Mouse (Mus musculus) spleen, adult 2 months (tissue): ENCODE measurements around the gene Gm5935. TPM values are rescaled to one million over a fixed set of nuclear protein-coding genes. Genes with fewer than 3 reads are reported as not detected.
"Not testable (repeated sequence)": the region's sequence is repeated elsewhere in the genome, so short reads cannot be mapped to it uniquely, and the experiment has no call there.

Experiments used
- DNase-seq, 2 experiments: peaks; one replicate each; pipeline versions ENCODE4 v3.0.0 to v3.0.0-alpha.2; 2012 to 2021; ENCODE audit warnings: low spot score in 2 of 2, low read depth in 1 of 2
- H3K27ac ChIP-seq: fragments of 200-500 bp; 2 replicates; pipeline ENCODE4 v1.5.1; 2012; ENCODE audit warnings: low read length, inconsistent platforms; ENCODE audit not compliant: insufficient read depth
- H3K27me3 ChIP-seq: fragments of 200-500 bp; 2 replicates; pipeline ENCODE4 v1.6.1; 2012; ENCODE audit warnings: mild to moderate bottlenecking, moderate library complexity, low read length, inconsistent platforms; ENCODE audit not compliant: control insufficient read depth, insufficient read depth
- H3K36me3 ChIP-seq: fragments of 200-500 bp; 2 replicates; pipeline ENCODE4 v1.6.1; 2012; ENCODE audit warnings: mild to moderate bottlenecking, low read length, inconsistent platforms; ENCODE audit not compliant: control insufficient read depth, insufficient read depth
- H3K4me1 ChIP-seq: fragments of 200-500 bp; 2 replicates; pipeline ENCODE4 v1.6.1; 2011; ENCODE audit warnings: inconsistent platforms; ENCODE audit not compliant: control insufficient read depth, insufficient read depth, insufficient read length
- H3K4me3 ChIP-seq: fragments of 200-500 bp; 2 replicates; pipeline ENCODE4 v1.5.1; 2011; ENCODE audit warnings: mild to moderate bottlenecking, inconsistent platforms; ENCODE audit not compliant: insufficient read depth, insufficient read length; ENCODE audit errors: extremely low read depth
- WGBS: fragments of 180-500 bp; shearing (Covaris S2); methylation state at CpG from one replicate; pipeline ENCODE4 v1.1.7; 2018; 5-methylcytosine and 5-hydroxymethylcytosine counted together
- polyA plus RNA-seq: library from polyadenylated mRNA; depleted of rRNA; stranded (reverse); fragments of >200 nt; gene quantifications from 2 replicates; pipeline ENCODE4 v1.2.3, GENCODE M21; 2012; rRNA removed

Gm5935 gene
- not detected in 2 replicates for polyA plus RNA-seq

DNA sequence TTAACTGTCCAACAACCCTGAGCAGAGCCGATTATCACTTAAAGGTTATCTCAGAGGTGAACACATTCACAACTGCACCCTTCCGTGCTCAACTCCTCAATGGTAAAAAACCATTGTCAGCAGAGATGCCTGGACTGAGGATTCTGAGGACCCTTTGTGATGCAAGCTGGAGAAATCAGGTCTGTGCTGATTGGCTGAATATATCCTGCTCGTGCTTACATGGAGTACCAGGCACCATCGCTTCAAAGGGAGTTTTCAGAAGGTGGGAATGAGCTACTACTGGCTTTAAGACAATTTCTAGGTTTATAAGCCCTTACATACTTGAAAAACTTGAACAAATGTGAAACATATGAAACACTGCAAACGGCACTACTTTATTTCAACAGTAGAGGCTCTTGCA lies at the start of gene Gm5935:
Gene Gm5935 (minus strand): TSS at position 101 of the 400 bp plus-strand sequence.
- not testable (repeated sequence) for H3K27ac ChIP-seq, H3K36me3 ChIP-seq, DNase-seq, H3K4me3 ChIP-seq, H3K27me3 ChIP-seq, H3K4me1 ChIP-seq
- 82% methylated on average over 5 of the region's 5 CpGs for WGBS

Other genes starting within 250 kb of the Gm5935 start
- not detected in 2 replicates for gene Gm4297, start 200.3 kb downstream of the Gm5935 start, polyA plus RNA-seq